Mouse (Mus musculus) midbrain, embryonic 16.5 days (tissue): ENCODE measurements around the gene Gm20388. TPM values are rescaled to one million over a fixed set of nuclear protein-coding genes. Genes with fewer than 3 reads are reported as not detected.

ENCODE experiments used
- ATAC-seq: fragments of 200-750 bp; cut with Nextera tagmentation; 2 replicates; pipeline ENCODE4 v1.8.0; 2017; ENCODE audit warnings: moderate TSS enrichment
- H3K27ac ChIP-seq: fragments of 300-500 bp; sonication (generic); 2 replicates; pipeline ENCODE4 v1.5.1; 2014; ENCODE audit warnings: mild to moderate bottlenecking, low read length, mixed read lengths
- H3K27me3 ChIP-seq: fragments of 300-500 bp; sonication (generic); 2 replicates; pipeline ENCODE4 v1.6.1; 2014; ENCODE audit warnings: low read depth, low read length, mixed read lengths; ENCODE audit not compliant: control insufficient read depth, insufficient read depth
- H3K36me3 ChIP-seq: fragments of 300-500 bp; sonication (generic); 2 replicates; pipeline ENCODE4 v1.6.1; 2014; ENCODE audit warnings: mild to moderate bottlenecking, low read length, moderate library complexity, mixed read lengths; ENCODE audit not compliant: control insufficient read depth, insufficient read depth
- H3K4me1 ChIP-seq: fragments of 300-500 bp; sonication (generic); 2 replicates; pipeline ENCODE4 v1.6.1; 2014; ENCODE audit warnings: mild to moderate bottlenecking, low read length, mixed read lengths; ENCODE audit not compliant: control insufficient read depth, insufficient read depth
- H3K4me2 ChIP-seq: fragments of 300-500 bp; sonication (generic); 2 replicates; pipeline ENCODE4 v1.6.1; 2014; ENCODE audit warnings: mild to moderate bottlenecking, low read length, mixed read lengths
- H3K4me3 ChIP-seq: fragments of 300-500 bp; sonication (generic); 2 replicates; pipeline ENCODE4 v1.5.1; 2014; ENCODE audit warnings: low read depth, mild to moderate bottlenecking, low read length, moderate library complexity, mixed read lengths
- H3K9ac ChIP-seq: fragments of 300-500 bp; sonication (generic); 2 replicates; pipeline ENCODE4 v1.6.1; 2014; ENCODE audit warnings: low read depth, low read length, mixed read lengths
- H3K9me3 ChIP-seq: fragments of 300-500 bp; sonication (generic); replicated peaks from 2 replicates; pipeline ENCODE4 v1.6.1; 2014; ENCODE audit warnings: mild to moderate bottlenecking, low read length, mixed read lengths; ENCODE audit not compliant: control insufficient read depth, poor library complexity, severe bottlenecking
- WGBS: fragments of 180-500 bp; shearing (Covaris S2); extraction: QIAGEN DNeasy Blood & Tissue Kit; methylation state at CpG from one replicate; pipeline ENCODE4 v1.1.7; 2014; 5-methylcytosine and 5-hydroxymethylcytosine counted together
- polyA plus RNA-seq: library from polyadenylated mRNA; unstranded; fragments of >200 nt; fragmentation: Nextera tagmentation; extraction: Ambion mirVana; gene quantifications from 2 replicates; pipeline ENCODE4 v1.2.1, GENCODE M21; 2015

The Gm20388 gene
- polyA plus RNA-seq, 1 experiment from 2014 or later = 7.5 TPM

DNA sequence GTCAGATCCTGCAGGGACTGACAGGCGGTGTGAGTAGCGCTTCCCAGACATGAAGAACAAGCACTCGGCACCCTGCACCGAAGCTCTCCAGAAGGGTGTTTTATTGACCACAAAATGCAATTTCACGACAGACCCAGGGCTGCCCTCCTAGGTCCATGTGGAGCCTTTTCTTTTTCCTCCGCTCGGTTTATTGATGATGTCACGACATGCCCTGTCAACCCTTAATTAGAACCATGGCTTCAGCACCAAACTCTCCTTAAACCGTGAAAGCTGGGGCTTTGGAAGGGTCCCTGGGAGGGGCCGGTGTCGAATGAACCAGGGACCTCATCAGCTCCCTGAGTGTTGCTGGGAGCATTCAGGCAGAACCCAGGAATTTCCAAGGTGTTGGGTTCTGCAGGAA is 1340.4 kb downstream of the Gm20388 start:
- ATAC-seq = no peak
- 41% methylated on average over 11 of the region's 11 CpGs for WGBS
- H3K27me3 ChIP-seq = no peaks in the 10 kb centered on the region

DNA sequence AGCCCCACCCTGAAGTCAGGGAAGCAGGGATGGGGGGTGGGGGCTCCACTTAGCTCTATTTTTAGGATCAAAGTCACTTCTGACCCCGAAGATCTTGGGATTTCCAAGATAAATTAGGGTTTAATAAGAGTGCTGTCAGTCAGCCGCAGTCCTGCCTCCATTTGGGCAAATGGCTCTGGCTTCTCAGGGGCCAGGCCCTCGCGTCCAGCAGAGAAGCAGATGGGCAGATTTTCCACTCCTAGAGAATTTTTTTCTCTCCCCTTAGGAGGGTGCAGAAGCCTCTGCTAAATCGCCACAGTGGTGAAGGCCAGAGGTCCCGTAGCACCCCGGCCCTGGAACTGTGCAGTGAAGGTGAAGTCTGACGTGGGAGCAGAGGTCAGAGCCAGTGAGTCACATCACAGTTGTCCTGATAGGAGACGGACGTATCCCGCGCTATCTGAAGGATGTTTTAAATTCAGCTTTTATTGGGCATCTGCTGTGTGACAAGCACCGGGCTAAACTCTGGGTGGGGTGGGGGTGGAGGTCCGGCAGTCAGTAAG is 1345.2 kb downstream of the Gm20388 start:
- ATAC-seq = no peak
- no peak overlapping the region for H3K4me2 ChIP-seq
- peaks cover 3% of the 10 kb centered on the region; the same call in 1 of the 2 replicates for H3K27me3 ChIP-seq
- H3K4me1 ChIP-seq = no peaks in the 10 kb centered on the region
- 52% methylated on average over 14 of the region's 14 CpGs for WGBS
- no peak overlapping the region for H3K27ac ChIP-seq
- no peaks in the 10 kb centered on the region for H3K9me3 ChIP-seq
- no peak overlapping the region for H3K9ac ChIP-seq
- H3K4me3 ChIP-seq = no peak overlapping the region
- no peaks in the 10 kb centered on the region for H3K36me3 ChIP-seq

More for the DNA sequence above, 1340.4 kb downstream of the Gm20388 start:
- no peak overlapping the region for H3K27ac ChIP-seq
- no peaks in the 10 kb centered on the region for H3K4me1 ChIP-seq
- H3K4me3 ChIP-seq = no peak overlapping the region
- no peak overlapping the region for H3K4me2 ChIP-seq
- no peaks in the 10 kb centered on the region for H3K36me3 ChIP-seq
- H3K9me3 ChIP-seq = no peaks in the 10 kb centered on the region
- H3K9ac ChIP-seq = no peak overlapping the region

DNA sequence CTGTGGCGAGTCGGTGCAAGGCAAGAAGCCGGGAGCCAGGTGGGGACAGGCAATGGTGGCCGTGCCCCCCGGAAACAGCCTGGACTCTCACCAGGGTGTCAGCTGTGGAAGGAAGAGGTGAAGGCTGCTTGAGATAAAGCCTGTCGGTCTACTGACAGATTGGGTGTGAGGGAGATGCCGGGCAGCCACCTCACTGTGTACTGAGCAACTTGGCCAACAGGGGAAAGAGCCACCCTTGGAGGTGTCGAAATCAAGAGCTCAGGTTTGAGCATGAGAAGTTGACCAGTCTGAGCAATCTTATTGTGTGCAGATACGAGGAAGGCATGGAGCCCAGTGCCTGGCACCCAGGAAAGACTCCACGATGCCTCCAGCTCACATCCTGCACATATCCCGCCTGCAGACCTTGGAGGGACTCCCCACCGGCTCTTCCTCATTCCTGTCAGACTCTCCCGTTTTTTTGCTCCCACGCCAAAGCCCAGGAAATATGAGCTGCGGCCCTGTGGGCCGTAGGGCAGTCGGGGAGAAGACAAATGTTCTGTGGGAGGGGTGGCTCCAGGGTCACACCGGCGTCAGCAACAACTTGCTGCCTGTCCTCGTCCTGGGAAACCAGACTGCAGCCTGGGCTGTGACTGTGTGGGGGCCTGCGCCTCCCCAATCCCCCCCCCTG is 1347.6 kb downstream of the Gm20388 start:
- Histone ChIP-seq H3K4me1 (no peaks in the 10 kb centered on the region), H3K4me3 (no peak overlapping the region), H3K4me2 (no peak overlapping the region), H3K9me3 (no peaks in the 10 kb centered on the region), H3K27ac (no peak overlapping the region), H3K27me3 (peaks cover 3% of the 10 kb centered on the region; the same call in 1 of the 2 replicates), H3K36me3 (no peaks in the 10 kb centered on the region), H3K9ac (no peak overlapping the region)
- WGBS = 66% methylated on average over 21 of the region's 21 CpGs
- ATAC-seq = no peak

DNA sequence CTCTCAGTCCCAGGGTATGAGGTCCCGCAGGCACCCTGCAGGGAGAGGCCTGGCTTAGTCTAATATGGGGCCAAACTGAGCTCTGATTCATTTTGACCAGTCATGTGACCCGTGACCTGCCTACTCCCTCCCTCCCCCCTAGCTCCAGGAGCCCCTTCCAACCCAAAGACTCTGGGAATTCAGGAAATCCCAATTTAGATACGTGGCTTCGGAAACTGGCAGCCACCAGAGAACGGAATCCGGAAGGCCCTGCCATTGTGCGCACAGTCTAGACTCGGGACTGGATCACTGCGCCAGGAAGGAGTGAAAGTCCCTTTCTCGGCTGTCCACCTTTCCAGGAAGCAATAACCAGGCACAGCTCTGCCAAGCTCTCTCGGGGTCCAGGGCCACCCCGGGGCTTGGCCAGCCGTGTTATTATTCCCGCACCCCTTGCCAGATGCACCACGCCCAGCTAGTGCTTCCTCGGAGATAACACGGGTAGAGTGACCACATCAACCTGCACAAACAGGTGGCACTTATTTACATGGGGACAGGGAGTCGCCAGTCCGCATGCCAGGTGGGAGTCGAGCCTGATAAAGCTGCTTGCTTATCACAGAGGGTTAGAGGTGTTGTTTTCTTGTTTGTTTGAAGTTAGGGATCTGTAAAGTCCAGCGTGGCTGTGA is 1352.2 kb downstream of the Gm20388 start:
- Histone ChIP-seq H3K9me3 (no peaks in the 10 kb centered on the region), H3K36me3 (no peaks in the 10 kb centered on the region), H3K4me1 (no peaks in the 10 kb centered on the region), H3K4me2 (no peak overlapping the region), H3K27me3 (peaks cover under 1% of the 10 kb centered on the region; the same call in 1 of the 2 replicates), H3K9ac (no peak overlapping the region), H3K27ac (no peak overlapping the region), H3K4me3 (no peak overlapping the region)
- no peak for ATAC-seq
- 80% methylated on average over 21 of the region's 21 CpGs for WGBS

DNA sequence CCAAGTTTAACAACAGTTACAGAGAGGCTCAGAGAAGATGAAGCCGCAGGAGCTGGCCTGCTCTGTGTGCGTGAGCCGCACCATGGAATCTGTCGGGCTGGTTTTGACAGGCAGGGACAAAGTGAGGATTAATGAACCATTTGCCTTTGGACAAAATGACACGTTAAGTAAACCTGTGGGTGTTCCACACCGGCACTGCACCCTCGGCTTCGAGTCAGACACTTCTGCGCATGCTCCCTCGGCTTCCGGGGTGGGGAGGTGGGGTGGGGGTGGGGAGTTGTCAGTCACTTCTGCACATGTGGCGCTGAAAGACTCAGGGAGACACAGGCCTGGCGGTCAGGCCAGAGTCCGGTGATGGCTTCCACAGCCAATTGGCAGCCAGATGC is 1352.7 kb downstream of the Gm20388 start:
- no peaks in the 10 kb centered on the region for H3K9me3 ChIP-seq
- H3K4me1 ChIP-seq = no peaks in the 10 kb centered on the region
- H3K9ac ChIP-seq = no peak overlapping the region
- H3K4me3 ChIP-seq = no peak overlapping the region
- 42% methylated on average over 14 of the region's 14 CpGs for WGBS
- no peak overlapping the region for H3K27ac ChIP-seq
- no peaks in the 10 kb centered on the region for H3K36me3 ChIP-seq
- ATAC-seq = no peak
- no peak overlapping the region for H3K4me2 ChIP-seq
- H3K27me3 ChIP-seq = no peaks in the 10 kb centered on the region

- H3K4me1 ChIP-seq = no peaks in the 10 kb centered on the region
- H3K36me3 ChIP-seq = no peaks in the 10 kb centered on the region
- ATAC-seq = no peak
- H3K27me3 ChIP-seq = no peaks in the 10 kb centered on the region
- no peak overlapping the region for H3K4me3 ChIP-seq
- no peaks in the 10 kb centered on the region for H3K9me3 ChIP-seq
- H3K9ac ChIP-seq = no peak overlapping the region
- H3K4me2 ChIP-seq = no peak overlapping the region
- 85% methylated on average over 9 of the region's 9 CpGs for WGBS
- H3K27ac ChIP-seq = no peak overlapping the region
These were observed 1353.6 kb downstream of the Gm20388 start for GRCm38 (mm10) chr8:121264260-121264659.

DNA sequence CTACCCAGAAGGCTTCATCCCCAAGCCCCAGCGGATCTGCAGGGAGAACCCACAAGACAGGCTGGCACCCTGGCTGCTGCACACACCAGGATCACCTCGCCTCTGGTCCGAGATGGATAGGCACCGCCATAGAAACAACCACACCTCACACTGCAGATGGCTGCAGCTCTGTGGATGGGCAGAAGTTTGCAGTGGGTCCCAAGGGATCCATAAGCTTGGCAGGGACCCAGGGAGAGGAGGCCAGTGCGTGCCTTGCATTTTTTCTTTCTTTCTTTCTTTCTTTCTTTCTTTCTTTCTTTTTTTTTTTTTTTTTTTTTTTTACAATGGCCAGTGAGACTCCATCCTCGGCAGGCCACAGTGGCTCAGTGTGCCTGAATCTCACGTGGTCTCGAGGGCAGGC is 1360.9 kb downstream of the Gm20388 start:
- Histone ChIP-seq H3K36me3 (no peaks in the 10 kb centered on the region), H3K4me3 (no peak overlapping the region), H3K27ac (no peak overlapping the region), H3K4me1 (no peaks in the 10 kb centered on the region), H3K9me3 (no peaks in the 10 kb centered on the region), H3K9ac (no peak overlapping the region), H3K27me3 (no peaks in the 10 kb centered on the region), H3K4me2 (no peak overlapping the region)
- ATAC-seq = no peak
- WGBS = 66% methylated on average over 8 of the region's 8 CpGs

- Histone ChIP-seq H3K9ac (no peak overlapping the region), H3K36me3 (no peaks in the 10 kb centered on the region), H3K27me3 (no peaks in the 10 kb centered on the region), H3K27ac (no peak overlapping the region), H3K4me1 (no peaks in the 10 kb centered on the region), H3K9me3 (no peaks in the 10 kb centered on the region), H3K4me2 (peak overlapping the region; percentile 14), H3K4me3 (no peak overlapping the region; the same call in 1 of the 2 replicates)
- ATAC-seq = peak; percentile 79
- 57% methylated on average over 14 of the region's 14 CpGs for WGBS
These were observed 1362.6 kb downstream of the Gm20388 start for GRCm38 (mm10) chr8:121273195-121273594.

DNA sequence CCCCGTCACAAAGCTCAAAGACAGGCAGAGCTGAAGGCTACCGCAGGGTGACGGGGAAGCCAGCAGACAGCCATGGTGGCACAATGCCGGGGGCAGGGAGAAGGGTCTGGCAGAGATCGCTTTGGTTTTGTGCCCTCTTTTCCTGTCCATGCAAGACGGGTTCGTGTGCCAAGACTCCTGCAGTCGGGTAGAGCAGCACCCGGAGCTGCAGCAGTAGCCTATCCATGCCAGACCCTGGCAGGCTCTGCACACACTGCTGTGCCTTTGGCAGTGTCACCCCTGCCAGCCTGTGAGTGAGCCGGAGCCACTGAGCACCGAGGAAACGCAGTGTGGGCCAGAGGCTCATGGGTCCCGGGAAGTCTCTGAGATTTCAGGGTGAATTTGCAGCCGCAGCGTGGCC is 1363.0 kb downstream of the Gm20388 start:
- H3K27me3 ChIP-seq = no peaks in the 10 kb centered on the region
- H3K27ac ChIP-seq = no peak overlapping the region
- peak; percentile 83 for ATAC-seq
- H3K36me3 ChIP-seq = no peaks in the 10 kb centered on the region
- 80% methylated on average over 15 of the region's 15 CpGs for WGBS
- H3K9ac ChIP-seq = no peak overlapping the region
- H3K9me3 ChIP-seq = no peaks in the 10 kb centered on the region
- H3K4me1 ChIP-seq = no peaks in the 10 kb centered on the region
- no peak overlapping the region for H3K4me3 ChIP-seq
- peak overlapping the region; percentile 14; the same call in 1 of the 2 replicates for H3K4me2 ChIP-seq
